ENCODE assay signal across 25 mouse cellular contexts in the genomic region with DNA sequence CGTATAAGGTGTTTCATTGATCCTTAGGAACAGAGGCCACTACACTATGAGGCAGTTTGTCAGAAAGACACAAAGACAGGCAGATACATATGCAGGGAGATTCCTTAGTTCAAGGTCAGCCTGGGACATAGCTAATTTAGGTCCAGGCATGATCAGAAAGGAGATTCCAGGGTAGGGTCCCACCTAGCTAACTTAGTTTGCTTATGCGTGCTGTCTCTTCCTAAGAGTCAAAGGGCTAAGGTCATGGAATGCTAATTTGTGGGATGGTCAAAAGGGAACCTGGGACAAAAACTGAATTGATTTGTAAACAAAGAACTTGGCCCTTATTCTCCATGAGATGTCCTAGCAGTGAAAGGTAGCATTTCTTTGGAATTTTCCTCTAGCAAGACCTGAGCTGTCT.
A peak's percentile ranks its signal among the peaks of the same experiment; 100 is the strongest.
DNase-seq lines count a peak whose midpoint lies in the region; ATAC-seq and TF ChIP-seq lines count a peak whose summit lies in the region.
"Had no signal": no experiment of that assay in that cellular context is flagged by ENCODE, and none has a peak within 500 bp of the region (broad histone marks: within the 10 kb centered on the region; RNA-seq: fewer than 3 reads in every experiment).

No protein-coding gene starts in this region.

- H3K27ac ChIP-seq in ES-Bruce4 (ENCODE audit: insufficient read depth, low read length) (peak overlapping the region; percentile 76), ES-E14 (ENCODE audit: insufficient read depth, low read depth, low read length, poor library complexity, severe bottlenecking) (no peak overlapping the region)
- H3K27ac ChIP-seq in midbrain, postnatal 0 days (ENCODE audit: low read depth, low read length): no peak overlapping the region
- H3K27ac ChIP-seq: embryonic facial prominence, embryonic 13.5 days; embryonic facial prominence, embryonic 15.5 days; forebrain, embryonic 10.5 days; forebrain, embryonic 12.5 days had no signal

- TF ChIP-seq CTCF in ES-Bruce4 (IDR thresholded peaks at IDR 0.05; ENCODE audit: low read depth, low read length): no peak
- no peak for TF ChIP-seq CTCF in midbrain, postnatal 0 days (IDR thresholded peaks at IDR 0.05)

- H3K4me2 ChIP-seq in midbrain, postnatal 0 days (ENCODE audit: low read depth, low read length, poor library complexity, severe bottlenecking): no peak overlapping the region
- H3K4me2 ChIP-seq: embryonic facial prominence, embryonic 13.5 days; embryonic facial prominence, embryonic 15.5 days; forebrain, embryonic 12.5 days had no signal

- no peak for ATAC-seq in midbrain, postnatal 0 days (ENCODE audit: low FRiP score)
- ATAC-seq: CD4-positive, CD25-positive, alpha-beta regulatory T cell, adult 4 months; forebrain, embryonic 14.5 days; forebrain, embryonic 16.5 days had no signal

- TF ChIP-seq EP300 in ES-Bruce4 (IDR thresholded peaks at IDR 0.05; ENCODE audit: insufficient read depth, low read depth, low read length): peak; percentile 48; the same call in 1 of the 2 replicates

- H3K36me3 ChIP-seq in ES-Bruce4 (ENCODE audit: control insufficient read depth, insufficient read depth, low read length, poor library complexity, severe bottlenecking) (no peaks in the 10 kb centered on the region), ES-E14 (ENCODE audit: control insufficient read depth, insufficient read depth, low read length, poor library complexity, severe bottlenecking) (no peaks in the 10 kb centered on the region)
- H3K36me3 ChIP-seq in midbrain, postnatal 0 days (ENCODE audit: insufficient read depth, low read length): no peaks in the 10 kb centered on the region
- H3K36me3 ChIP-seq: embryonic facial prominence, embryonic 13.5 days; embryonic facial prominence, embryonic 15.5 days; forebrain, embryonic 10.5 days; forebrain, embryonic 12.5 days had no signal

- TF ChIP-seq POLR2A in ES-Bruce4 (IDR thresholded peaks at IDR 0.05; ENCODE audit: insufficient read depth, low read length): no peak

- H3K27me3 ChIP-seq in ES-Bruce4 (ENCODE audit: control insufficient read depth, insufficient read depth, low read length, poor library complexity, severe bottlenecking): no peaks in the 10 kb centered on the region
- H3K27me3 ChIP-seq in midbrain, postnatal 0 days (ENCODE audit: insufficient read depth, low read length): no peaks in the 10 kb centered on the region
- H3K27me3 ChIP-seq: CH12.LX; embryonic facial prominence, embryonic 13.5 days; embryonic facial prominence, embryonic 15.5 days; forebrain, embryonic 12.5 days had no signal

- H3K9ac ChIP-seq in ES-Bruce4 (ENCODE audit: low read depth, poor library complexity, severe bottlenecking) (no peak overlapping the region), ES-E14 (ENCODE audit: insufficient read depth, low read depth, low read length, poor library complexity, severe bottlenecking) (no peak overlapping the region)
- no peak overlapping the region for H3K9ac ChIP-seq in midbrain, postnatal 0 days (replicated peaks; ENCODE audit: low read length, poor library complexity, severe bottlenecking)
- H3K9ac ChIP-seq: embryonic facial prominence, embryonic 13.5 days; embryonic facial prominence, embryonic 15.5 days; forebrain, embryonic 12.5 days had no signal

- H3K4me1 ChIP-seq in ES-Bruce4 (ENCODE audit: control insufficient read depth, insufficient read depth, low read length): no peaks in the 10 kb centered on the region
- peaks cover 2 to 3% of the 10 kb centered on the region in 2 experiments for H3K4me1 ChIP-seq in ES-E14 (ENCODE audit: control insufficient read depth in 2 of 2, insufficient read depth in 2 of 2, low read length in 2 of 2, poor library complexity in 1 of 2)
- no peaks in the 10 kb centered on the region for H3K4me1 ChIP-seq in midbrain, postnatal 0 days (ENCODE audit: insufficient read depth, low read length)
- H3K4me1 ChIP-seq: embryonic facial prominence, embryonic 13.5 days; embryonic facial prominence, embryonic 15.5 days; forebrain, embryonic 10.5 days; forebrain, embryonic 12.5 days had no signal

- in situ Hi-C loops in ES-E14 (cut with MboI; ENCODE audit: low sequenced_read_pairs in 2 of 2, unreplicated experiment in 2 of 2): no loop called here

- intact Hi-C loops in left cerebral cortex, postnatal 10 days (cut with DNase I): no loop called here

- no peaks in the 10 kb centered on the region; the same call in 1 of the 2 replicates for H3K9me3 ChIP-seq in ES-Bruce4 (replicated peaks; ENCODE audit: control insufficient read depth, insufficient read depth, low read length, poor library complexity, severe bottlenecking)
- H3K9me3 ChIP-seq in ES-E14 (ENCODE audit: control insufficient read depth, insufficient read depth, low read depth, low read length): no peaks in the 10 kb centered on the region
- no peaks in the 10 kb centered on the region for H3K9me3 ChIP-seq in midbrain, postnatal 0 days (ENCODE audit: low read length)
- H3K9me3 ChIP-seq: embryonic facial prominence, embryonic 13.5 days; embryonic facial prominence, embryonic 15.5 days; forebrain, embryonic 10.5 days; forebrain, embryonic 12.5 days had no signal

- 87% methylated on average over 2 of the region's 2 CpGs for WGBS in midbrain, postnatal 0 days

- H3K4me3 ChIP-seq in ES-Bruce4 (ENCODE audit: low read depth, low read length) (no peak overlapping the region), ES-E14 (ENCODE audit: insufficient read depth in 1 of 2, low read depth in 1 of 2, low read length in 2 of 2, poor library complexity in 1 of 2, severe bottlenecking in 1 of 2) (no peak overlapping the region)
- no peak overlapping the region for H3K4me3 ChIP-seq in midbrain, postnatal 0 days (ENCODE audit: low read depth, low read length)
- H3K4me3 ChIP-seq: embryonic facial prominence, embryonic 13.5 days; embryonic facial prominence, embryonic 15.5 days; erythroblast, embryonic 14.5 days; forebrain, embryonic 10.5 days; forebrain, embryonic 12.5 days had no signal

- DNase-seq in ES-E14 (ENCODE audit: low read depth, low spot score): peak; percentile 38
- DNase-seq in ZHBTc4 (ENCODE audit: low read depth, low spot score): peak; percentile 88
- no peak for DNase-seq in left cerebral cortex, postnatal 10 days (ENCODE audit: extremely low spot score in 1 of 2, low spot score in 2 of 2)
- DNase-seq in midbrain, postnatal 0 days (ENCODE audit: low spot score): no peak
- DNase-seq: adrenal gland, adult 2 months; adrenal gland, postnatal 10 days; adrenal gland, postnatal 25 days; B cell, adult 2 months; cerebellum, adult 11 months; cerebellum, adult 18-20 months; cerebellum, adult 8-10 months; cerebellum, adult 9-11 months; cerebellum, postnatal 14 days; cerebellum, postnatal 36 days; embryo, embryonic 11 days had no signal

TF ChIP-seq in ES-E14, 5 proteins besides CTCF, POLR2A, EP300 and RAD21:
- TF ChIP-seq MAFK (IDR thresholded peaks at IDR 0.05; ENCODE audit: insufficient read depth, low read depth, low read length) (no peak), CHD2 (IDR thresholded peaks at IDR 0.05; ENCODE audit: low read depth, low read length) (0 out of 2 replicates have a peak, but pooled peaks have one; percentile 47), ZNF384 (IDR thresholded peaks at IDR 0.05; ENCODE audit: low read depth, low read length) (no peak)

Comparison
In these comparisons a context has a peak if more than half of its experiments do, and no peak if none do; other contexts are left out.
1. DNase-seq: peak in ES-E14 (single experiment) and ZHBTc4 (single experiment); none in left cerebral cortex, postnatal 10 days (0 of 2) and midbrain, postnatal 0 days (single experiment).